Mouse (Mus musculus): Measurements from ENCODE around the gene Htr5b.

The Htr5b gene

GRCm38 (mm10) chr1:121486803-121487202 lies 41.5 kb downstream of the Htr5b start:
- no peak for DNase-seq

GRCm38 (mm10) chr1:121483091-121483490 lies 45.2 kb downstream of the Htr5b start:
- no peak for DNase-seq

DNA sequence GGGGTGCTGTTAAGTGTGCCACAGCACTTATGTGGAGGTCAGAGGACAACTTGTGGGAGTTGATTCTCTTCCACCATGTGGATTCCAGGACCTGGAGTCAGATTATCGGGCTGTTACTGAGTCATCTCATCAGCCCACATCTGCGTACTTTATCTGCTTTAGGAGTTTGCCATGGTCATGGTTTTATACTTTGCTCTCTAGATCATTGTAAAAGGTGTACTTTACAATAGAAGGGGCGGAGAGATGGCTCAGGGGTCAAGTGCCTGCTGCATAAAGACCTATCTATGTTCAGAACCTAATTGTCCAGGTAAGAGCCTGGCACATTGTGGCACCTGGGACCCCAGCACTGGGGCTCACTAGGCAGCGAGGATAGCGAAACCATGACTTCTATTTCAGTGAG lies 48.9 kb downstream of the Htr5b start:
- DNase-seq = no peak

GRCm38 (mm10) chr1:121478284-121478980 lies 49.8 kb downstream of the Htr5b start:
- peak; percentile 89 for DNase-seq

- peak; percentile 14 for DNase-seq
Measured at GRCm38 (mm10) chr1:121477716-121478115, 50.5 kb downstream of the Htr5b start.

- no peak for DNase-seq
Measured at GRCm38 (mm10) chr1:121471503-121471902, 56.8 kb downstream of the Htr5b start.

DNA sequence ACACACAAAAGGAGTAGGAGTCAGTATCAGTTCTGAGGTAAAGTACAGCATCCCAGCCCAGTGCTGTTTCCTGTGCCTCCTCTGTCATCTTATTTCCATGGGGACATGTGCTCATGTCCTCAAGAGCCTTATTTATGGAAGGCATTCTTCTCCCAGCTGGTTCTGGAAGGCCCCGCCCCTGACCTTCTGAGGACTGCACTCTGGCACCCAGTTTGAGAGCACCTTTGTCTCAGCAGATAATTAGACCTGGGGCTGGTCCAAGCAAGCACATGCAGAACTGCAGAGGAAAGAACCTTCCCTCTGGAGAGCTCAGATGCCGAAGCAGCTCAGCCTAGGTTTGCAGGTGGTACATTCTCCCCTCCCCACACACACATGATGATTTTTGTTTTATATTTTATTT lies 60.0 kb downstream of the Htr5b start:
- no peak for DNase-seq

DNA sequence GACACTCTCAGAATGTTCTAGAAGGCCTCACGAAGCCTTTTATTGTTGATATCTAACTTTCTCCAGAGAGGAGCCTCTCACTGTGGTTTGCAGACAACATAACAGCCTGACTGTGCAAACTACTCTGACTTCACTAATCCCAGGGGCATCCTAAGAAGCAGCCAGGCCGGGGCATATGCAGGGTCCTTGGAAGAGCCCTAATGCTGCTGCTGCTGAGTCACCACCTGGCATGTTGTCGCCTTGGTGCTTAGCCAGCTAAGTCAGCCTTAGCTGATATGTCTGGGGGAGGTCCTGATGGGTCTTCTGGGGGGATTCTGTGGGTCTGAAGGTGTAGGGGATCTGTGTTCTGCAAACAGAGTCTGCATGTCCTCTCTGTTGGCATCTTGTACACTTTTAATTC lies 62.0 kb downstream of the Htr5b start:
- DNase-seq = no peak

DNA sequence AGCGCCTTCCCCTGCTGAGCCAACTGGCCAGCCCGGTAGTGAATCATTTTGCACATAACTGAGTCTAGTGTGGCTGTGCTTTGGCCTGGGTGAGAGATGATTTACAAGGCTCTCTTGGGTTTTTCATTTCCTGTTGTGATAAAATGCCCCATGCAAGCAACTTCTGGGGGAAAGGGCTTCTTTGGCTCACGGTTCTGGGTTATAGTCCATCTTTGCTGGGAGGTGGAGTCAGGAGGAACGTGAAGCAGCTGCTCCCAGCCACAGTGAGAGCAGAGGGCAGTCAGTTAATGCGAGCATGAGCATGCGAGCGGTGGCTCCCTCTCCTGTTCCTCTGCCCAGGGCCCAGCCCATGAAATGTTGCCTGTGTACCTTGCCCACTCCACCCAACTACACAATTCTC lies 64.5 kb downstream of the Htr5b start:
- DNase-seq = no peak

- peak; percentile 44 for DNase-seq
Measured at GRCm38 (mm10) chr1:121462643-121463042, 65.6 kb downstream of the Htr5b start.

- no peak for DNase-seq
Measured at GRCm38 (mm10) chr1:121461895-121462294, 66.4 kb downstream of the Htr5b start.

- no peak for DNase-seq
Measured at GRCm38 (mm10) chr1:121460077-121460476, 68.2 kb downstream of the Htr5b start.

Measured in layer of hippocampus, adult 9-11 months (tissue).